Mouse (Mus musculus): ENCODE measurements around the gene Pitpna.

The Pitpna gene

DNA sequence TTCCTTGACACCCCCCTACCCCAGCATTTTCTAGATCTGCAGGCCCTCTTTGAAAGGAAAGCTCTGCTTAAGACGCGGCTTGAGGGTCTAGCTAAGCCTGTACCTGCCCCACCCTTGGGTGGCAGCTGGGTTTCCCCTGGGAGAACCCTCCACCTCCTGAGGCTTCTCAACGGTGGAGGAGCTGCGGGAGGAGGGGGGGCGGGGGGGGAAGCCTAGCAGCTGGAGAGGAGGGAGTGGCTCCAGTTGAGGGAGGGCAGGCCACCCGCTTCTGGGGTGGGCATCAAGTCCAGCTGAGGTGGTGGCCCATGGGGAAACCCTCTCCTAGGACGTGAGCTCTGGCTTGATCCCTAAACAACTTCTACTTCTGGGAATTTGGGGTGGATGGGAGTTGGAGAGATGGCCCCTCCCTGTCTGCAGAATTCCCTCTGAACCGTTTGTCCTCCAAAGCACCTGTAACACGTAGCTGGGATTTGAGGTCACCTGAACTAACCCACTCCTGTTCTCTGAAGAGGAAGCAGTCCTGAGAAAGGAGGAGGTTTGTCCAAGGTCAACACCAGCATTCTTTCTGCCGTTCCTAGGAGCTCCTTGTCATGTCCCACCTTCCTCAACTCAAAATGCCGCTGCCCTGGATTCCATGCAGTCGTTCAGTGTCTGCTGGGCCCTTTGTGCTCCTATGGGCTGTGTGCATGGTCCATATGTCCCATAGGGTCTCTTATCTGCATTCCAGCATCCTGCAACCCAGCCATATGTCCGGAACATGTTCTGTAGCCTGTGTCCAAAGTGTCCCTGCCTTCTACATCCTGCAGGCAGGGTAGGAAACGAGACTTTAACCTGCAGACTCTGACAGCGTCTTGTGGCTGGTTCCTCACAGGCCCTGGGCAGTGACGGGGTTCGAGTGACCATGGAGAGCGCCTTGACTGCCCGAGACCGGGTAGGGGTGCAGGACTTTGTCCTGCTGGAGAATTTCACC, 69.0 kb downstream of the Pitpna start:
- no peak for DNase-seq (ENCODE audit: extremely low spot score, low read depth, low spot score)

DNA sequence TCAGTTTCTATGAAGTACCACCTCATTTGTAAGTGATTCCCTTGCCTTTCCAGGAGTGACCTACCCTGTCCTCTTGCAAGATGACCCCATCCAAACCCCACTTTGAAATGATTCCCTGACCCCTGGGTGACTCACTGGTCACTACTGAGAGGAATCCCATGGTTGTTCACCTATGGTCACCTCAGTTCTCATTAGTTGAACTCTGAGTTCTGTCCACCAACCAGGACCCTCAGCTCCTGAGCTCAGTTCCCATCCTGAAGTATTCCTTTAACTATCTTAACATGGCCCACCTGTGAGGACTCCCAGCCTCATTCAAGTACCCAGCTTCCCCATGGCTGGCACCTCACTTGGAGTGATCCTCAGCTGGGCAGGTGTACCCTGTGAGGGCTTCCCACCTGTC, 69.9 kb downstream of the Pitpna start:
- no peak for DNase-seq (ENCODE audit: extremely low spot score, low read depth, low spot score)

DNA sequence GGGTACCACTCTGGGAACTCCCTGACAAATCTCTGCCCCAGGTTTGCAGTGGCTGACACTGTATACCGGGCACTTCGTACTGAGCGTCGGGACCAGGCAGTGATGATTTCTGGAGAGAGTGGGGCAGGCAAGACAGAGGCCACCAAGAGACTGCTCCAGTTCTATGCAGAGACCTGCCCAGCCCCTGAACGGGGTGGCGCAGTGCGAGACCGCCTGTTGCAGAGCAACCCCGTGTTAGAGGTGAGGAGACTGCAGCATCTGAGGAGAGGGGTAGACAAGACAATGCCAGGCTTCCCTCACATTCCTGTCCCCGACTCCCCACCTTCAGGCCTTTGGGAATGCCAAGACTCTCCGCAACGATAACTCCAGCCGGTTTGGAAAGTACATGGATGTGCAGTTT, 70.4 kb downstream of the Pitpna start:
- no peak for DNase-seq (ENCODE audit: extremely low spot score, low read depth, low spot score)

DNA sequence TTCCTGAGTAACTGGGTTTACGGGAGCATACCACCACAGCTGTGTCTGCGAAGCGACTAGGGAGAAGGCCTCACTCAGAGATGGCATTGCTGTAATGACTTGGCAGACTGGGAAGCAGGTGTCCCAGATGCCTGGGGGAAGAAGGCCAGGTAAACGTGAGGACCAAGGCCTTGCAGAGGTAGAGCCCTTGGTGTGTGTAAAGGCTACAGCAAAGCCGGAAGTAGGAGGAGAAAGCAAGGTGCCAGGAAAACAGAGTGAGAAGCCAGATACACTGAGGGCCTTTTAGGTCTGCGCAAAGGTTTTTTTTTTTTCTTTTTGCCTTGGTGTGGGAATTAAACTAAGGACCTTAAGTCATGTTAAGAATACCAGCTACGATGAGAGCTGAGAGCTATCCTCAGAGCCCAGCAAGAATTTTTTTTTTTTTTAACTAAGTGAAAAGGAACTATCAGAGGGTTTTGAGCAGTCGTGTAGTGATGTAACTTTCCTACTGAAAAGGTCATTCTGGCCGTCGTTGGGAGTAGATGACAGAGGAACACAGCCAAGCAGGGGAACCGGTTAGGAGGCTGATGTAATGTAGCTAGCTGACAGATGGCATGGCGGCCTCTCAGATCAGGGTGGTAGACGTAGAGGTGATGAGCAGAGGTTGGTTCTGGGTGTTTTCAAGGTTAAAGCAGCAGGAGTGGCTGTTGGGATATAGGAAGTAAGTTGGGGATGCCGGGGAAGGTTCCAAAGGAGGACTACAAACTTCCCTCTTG, 71.3 kb downstream of the Pitpna start:
- DNase-seq (ENCODE audit: extremely low spot score, low read depth, low spot score) = no peak

DNA sequence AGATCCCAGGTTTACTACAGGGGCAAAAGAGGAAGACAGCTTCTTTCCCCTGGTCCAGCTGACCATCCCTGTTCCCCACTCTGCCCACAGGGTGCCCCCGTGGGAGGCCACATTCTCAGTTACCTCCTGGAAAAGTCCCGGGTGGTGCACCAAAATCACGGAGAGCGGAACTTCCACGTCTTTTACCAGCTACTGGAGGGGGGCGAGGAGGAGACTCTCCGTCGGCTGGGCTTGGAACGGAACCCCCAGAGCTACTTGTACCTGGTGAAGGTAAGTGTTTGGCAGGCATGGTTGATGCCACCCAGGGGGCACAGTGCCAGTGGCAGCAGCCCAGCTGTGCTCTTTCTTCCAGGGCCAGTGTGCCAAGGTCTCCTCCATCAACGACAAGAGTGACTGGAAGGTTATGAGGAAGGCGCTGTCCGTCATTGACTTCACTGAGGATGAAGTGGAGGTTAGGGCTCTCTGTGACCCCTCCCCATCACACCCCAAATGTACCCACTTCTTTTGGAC, 72.2 kb downstream of the Pitpna start:
- no peak for DNase-seq (ENCODE audit: extremely low spot score, low read depth, low spot score)

DNA sequence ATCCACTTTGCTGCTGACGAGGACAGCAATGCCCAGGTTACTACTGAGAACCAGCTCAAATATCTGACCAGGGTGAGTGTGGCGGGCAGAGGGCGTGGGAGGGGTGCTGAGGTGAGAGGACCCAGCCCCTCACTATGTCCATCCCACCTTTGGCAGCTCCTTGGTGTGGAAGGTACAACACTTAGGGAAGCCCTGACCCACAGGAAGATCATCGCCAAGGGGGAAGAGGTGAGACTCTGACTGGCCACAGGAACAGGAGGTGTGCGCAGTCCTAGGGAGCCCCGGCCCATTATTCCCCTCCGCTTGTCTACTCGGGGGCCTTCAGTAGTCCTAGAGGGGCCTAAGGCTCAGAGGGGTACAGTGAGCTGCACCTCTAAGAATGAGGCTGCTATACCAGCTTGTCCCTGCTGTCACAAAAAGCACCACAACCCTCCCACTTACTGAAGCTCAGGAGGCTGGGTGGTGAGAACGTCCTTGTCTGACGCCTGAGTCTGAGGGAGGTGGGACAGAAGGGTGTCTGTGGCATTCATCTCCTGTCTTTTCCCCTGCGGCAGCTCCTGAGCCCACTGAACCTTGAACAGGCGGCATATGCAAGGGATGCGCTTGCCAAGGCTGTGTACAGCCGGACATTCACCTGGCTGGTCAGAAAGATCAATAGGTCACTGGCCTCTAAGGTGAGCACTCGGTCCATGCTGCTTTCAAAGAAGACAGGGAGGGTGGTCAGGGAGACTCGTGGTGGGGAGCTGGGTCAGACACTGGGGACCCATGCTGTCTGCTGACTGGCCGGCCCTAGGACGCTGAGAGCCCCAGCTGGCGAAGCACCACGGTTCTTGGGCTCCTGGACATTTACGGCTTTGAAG, 73.3 kb downstream of the Pitpna start:
- DNase-seq (ENCODE audit: extremely low spot score, low read depth, low spot score) = no peak

DNA sequence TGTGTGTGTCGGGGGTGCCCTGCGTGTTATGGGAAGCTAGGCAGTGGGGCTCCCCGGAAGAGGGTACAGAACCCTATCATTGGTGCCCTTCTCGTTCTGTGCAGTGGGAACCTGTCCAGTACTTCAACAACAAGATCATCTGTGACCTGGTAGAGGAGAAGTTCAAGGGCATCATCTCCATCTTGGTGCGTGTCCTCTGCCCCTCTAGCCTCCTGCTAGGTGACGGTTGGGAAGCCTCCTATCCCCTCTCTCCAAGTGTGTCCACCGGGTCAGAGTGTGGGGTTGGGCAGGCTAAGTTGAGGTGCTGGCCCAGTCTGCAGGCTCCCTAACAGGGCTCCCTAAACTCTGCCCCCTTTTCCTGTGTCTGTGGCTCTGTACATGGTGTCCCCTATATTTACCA, 74.2 kb downstream of the Pitpna start:
- no peak for DNase-seq (ENCODE audit: extremely low spot score, low read depth, low spot score)

DNA sequence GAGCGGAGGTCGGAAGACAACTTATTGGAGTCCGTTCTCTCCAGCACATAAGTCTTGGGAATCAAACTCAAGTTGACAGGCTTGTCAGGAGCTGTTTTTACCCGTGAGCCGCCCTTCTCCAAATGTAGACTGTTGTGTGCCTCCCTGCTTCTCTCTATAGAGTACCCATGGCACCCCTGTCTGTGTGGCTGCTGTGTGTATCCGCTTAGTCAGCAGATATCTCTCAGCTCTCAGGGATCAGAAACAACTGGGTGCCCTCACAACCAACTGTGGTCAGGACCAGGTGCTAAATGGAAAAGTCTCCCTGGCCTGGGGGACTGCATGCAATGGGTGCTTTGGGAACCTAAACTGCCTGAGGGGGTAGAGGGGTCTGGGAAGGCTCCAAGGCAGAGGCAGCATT, 78.4 kb downstream of the Pitpna start:
- DNase-seq (ENCODE audit: extremely low spot score, low read depth, low spot score) = no peak

DNA sequence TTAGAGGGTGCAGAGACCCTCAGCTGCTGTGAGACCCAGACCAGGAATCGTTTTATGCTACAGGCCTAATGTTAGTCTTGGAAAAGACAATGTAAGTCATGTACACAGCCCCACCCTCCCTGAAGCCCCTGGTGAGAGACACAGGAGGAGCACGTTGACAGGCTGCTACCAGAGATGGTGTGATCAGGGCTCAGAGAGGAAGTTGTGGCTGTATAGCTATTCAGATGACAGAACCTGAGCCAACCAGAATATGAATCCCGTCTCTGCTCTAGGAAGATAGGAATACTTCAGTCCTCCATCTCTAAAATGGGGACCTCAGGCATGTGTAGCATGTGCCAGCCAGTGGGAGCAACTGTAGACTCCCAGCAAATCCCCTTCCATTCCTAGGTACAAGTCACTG, 80.7 kb downstream of the Pitpna start:
- DNase-seq (ENCODE audit: extremely low spot score, low read depth, low spot score) = no peak

DNA sequence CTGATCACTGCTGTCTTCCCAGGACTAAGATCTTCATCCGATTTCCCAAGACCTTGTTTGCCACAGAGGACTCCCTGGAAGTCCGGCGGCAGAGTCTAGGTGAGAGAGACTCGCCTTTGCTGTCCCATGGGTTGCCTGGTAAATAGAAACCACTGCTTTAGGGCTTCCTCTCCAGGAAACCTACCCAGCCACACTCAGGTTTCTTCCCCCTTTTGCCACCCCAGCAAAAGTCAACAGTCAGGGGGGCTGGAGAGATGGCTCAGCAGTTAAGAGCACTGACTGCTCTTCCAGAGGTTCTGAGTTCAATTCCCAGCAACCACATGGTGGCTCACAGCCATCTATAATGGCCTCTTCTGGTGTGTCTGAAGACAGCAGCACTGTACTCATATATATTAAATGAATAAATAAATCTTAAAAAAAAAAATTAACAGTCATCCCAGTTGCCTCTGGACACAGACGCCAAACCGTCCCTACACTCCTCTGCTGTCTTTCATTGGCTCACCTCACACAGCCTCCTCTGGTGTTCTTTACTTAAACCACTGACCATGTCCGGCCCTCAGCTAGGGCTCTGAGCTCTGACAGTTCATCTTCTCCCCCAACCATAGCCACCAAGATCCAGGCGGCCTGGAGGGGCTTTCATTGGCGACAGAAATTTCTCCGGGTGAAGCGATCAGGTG, 81.4 kb downstream of the Pitpna start:
- DNase-seq (ENCODE audit: extremely low spot score, low read depth, low spot score) = no peak

DNA sequence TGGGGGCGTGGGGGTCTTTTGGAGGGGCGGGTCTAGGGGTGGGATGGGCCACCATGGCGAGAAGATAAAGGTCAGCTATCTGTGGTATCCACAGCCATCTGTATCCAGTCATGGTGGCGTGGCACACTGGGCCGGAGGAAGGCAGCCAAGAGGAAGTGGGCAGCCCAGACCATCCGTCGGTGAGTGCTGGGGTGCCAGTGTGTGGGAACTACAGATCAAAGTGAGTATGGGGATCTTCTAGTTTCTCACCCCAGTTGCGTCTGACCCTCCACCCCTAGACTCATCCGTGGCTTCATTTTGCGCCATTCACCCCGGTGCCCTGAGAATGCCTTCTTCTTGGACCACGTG, 81.9 kb downstream of the Pitpna start:
- DNase-seq (ENCODE audit: extremely low spot score, low read depth, low spot score) = no peak

DNA sequence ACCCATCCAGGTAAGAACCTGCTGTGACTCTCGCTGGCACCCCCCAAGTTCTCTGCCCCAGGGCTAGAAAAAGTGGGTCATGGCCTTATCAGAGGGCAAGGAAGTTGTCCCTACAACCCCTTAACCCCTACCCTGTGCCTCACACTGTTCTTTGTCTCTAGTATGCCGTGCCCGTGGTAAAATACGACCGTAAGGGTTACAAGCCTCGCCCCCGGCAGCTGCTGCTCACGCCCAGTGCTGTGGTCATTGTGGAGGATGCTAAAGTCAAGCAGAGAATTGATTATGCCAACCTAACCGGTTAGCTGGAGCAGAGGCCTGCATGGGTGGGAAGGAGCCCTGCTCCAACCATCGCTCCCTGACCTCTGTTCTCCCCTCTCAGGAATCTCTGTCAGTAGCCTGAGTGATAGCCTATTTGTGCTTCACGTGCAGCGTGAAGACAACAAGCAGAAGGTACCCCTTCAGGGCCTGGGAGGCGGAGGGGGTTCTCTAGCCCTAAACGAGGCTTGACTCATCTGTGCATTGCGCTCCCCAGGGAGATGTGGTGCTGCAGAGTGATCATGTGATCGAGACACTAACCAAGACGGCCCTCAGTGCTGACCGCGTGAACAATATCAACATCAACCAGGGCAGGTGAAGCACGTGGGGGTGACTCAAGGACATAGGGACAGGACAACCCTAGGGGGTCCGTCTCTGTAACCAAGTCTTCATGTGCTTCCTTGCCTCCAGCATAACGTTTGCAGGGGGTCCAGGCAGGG, 83.7 kb downstream of the Pitpna start:
- DNase-seq (ENCODE audit: extremely low spot score, low read depth, low spot score) = no peak

DNA sequence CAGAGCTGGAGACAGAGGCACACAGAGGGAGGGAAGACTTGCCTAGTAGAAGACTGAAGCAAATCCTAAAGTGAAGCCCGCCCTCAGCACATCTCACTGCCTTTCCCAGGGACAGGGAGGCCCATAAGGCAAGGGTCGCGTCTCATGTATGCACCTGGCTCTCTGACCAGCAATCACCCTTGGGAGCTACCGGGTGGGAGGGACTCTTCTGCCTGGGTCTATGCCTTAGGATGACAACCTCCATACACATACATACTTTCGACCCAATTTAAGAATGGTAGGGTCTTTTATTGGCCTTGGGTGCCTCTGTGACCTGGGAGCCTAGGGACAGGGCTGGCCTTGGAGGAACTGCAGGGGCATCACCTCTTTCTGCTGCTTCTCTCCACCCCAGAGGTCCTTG, 85.5 kb downstream of the Pitpna start:
- no peak for DNase-seq (ENCODE audit: extremely low spot score, low read depth, low spot score)

DNA sequence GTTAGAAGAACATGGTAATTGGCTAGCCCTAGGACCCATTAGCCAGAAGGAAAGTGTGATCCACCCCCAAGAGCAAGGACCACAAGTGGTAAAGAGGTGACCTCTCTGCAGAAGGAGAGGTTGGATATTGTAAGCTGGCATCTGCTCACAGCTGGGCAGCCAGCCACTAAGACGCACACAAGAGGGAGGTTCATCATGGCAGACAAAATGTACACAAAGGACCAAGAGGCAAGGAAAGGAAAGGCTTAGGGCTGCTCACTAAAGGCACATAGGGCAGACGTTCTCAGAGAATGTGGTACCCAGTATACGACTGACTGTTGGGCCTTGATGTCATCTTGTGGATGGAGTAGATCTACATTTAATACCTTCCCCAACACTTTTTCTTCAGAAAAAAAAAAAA, 87.0 kb downstream of the Pitpna start:
- DNase-seq (ENCODE audit: extremely low spot score, low read depth, low spot score) = no peak

DNA sequence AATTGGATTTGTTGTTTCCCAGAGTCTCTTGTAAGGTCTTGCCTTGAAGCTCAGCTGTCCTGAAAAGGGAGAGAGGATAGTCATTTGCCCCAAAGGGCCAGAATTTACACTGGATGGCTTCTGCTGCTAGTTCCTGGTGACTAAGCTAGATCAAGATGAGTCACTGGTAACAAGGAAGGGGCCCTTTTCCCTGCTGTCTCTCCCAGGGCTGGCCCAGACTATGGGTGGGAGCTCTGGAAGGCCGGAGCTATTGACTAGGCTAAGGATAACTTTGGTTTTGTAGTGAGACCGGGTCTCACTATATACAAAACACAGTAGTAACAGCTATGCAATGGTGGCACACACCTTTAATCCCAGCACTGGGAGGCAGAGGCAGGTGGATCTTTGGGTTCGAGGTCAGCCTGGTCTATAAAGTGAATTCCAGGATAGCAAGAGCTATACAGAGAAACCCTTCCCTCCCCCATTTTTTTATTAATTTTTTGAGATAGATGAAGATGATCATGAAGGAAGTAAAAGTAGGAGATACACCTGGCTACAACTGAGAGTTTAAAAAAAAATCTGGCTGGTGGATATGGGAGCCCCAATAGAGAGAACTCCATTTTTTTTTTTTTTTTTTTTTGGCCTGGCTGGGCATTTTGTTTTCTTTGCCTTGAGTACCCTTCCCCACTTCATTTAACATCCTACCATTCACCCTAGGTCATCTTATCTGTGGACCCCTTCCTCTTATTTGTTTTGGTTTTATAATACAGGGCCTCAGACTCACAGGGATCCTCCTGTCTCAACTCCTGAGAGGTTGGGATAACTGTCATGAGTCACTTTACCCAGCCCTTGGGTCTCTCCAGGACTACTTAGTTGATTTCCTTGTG, 90.2 kb downstream of the Pitpna start:
- DNase-seq (ENCODE audit: extremely low spot score, low read depth, low spot score) = no peak

All from hindlimb bud, embryonic 11.5 days (tissue).